Mouse (Mus musculus) adrenal gland, adult 2 months (tissue): Measurements from ENCODE around the gene Tmem52b. TPM values are rescaled to one million over a fixed set of nuclear protein-coding genes. Genes with fewer than 3 reads are reported as not detected.
"Not testable (repeated sequence)": the region's sequence is repeated elsewhere in the genome, so short reads cannot be mapped to it uniquely, and the experiment has no call there.

Experiments used
- DNase-seq: peaks from one replicate; pipeline ENCODE4 v3.0.0; 2021
- long read RNA-seq: library from polyadenylated mRNA; stranded (forward); transcript quantifications from one replicate; pipeline ENCODE4 v2.0.0, GENCODE M21; 2021
- polyA plus RNA-seq: library from polyadenylated mRNA; depleted of rRNA; stranded (reverse); fragments of >200 nt; gene quantifications from 2 replicates; pipeline ENCODE4 v1.2.3, GENCODE M21; 2012; rRNA removed
- total RNA-seq, 2 experiments: library from RNA; stranded (reverse); gene quantifications; 2 replicates each; pipeline ENCODE4 v1.2.3; 2021

Gene Tmem52b
- total RNA-seq (not detected), polyA plus RNA-seq (not detected in 2 replicates)
- long read RNA-seq, result 0 reads

- DNase-seq, result no peak
Measured at GRCm38 (mm10) chr6:129512367-129512766, at the start of gene Tmem52b. Gene Tmem52b, plus strand, starts transcription at chr6:129512555.

DNA sequence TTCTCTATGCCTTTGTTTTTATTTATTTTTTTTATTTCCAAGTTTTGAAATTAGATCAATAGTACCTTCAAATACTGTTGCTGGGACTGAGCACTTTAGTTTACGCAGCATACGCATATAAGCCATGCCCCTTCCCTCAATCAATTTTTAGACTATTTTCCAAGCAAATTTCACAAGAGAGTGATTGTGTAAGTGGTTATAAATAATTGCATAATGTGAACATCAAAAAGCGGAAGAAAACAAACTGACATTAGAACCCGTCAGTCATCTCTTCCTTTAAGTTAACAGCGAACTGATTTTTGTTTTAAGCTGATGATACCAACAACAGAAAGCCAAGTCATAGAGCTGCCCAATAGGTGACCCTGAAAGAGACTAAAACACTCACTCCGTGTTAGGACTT, 41.0 kb upstream of the Tmem52b start:
- no peak for DNase-seq

GRCm38 (mm10) chr6:129472627-129473026, 39.7 kb upstream of the Tmem52b start:
- DNase-seq, result no peak

DNA sequence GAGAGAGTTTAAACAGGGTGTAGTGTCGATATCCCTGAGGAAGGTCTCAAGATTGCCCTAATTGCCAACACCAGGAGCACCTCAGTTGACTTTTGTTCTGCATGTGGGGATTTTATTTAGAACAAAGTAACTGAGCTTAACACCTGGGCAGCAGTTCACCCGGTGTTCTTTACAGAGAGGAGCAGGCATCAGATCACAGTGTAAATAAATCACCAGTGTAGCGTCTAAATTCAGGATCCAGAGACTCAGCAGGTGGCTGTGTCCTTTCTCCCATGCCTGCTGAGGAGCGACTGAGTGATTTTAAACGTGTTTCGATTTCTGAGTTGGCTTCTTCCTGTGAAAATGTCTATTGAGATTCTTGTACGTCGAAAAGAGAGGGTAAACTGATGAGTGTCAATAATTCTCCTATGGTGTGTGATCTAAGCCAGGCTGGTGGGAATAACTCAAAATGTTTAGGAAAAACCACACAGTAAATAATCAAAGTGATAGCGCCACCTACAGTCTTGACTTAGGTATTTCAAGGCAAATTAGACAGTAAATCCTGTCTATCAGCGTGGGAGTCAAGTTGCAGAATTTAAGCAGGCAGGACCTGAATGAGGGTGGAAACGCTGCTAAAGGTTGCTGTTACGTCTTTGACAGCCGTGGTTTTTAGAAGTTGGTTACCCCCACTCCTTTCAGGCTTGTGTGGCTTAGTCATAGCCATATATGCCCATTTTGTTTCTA, 35.8 kb upstream of the Tmem52b start:
- peak; percentile 11 for DNase-seq

DNA sequence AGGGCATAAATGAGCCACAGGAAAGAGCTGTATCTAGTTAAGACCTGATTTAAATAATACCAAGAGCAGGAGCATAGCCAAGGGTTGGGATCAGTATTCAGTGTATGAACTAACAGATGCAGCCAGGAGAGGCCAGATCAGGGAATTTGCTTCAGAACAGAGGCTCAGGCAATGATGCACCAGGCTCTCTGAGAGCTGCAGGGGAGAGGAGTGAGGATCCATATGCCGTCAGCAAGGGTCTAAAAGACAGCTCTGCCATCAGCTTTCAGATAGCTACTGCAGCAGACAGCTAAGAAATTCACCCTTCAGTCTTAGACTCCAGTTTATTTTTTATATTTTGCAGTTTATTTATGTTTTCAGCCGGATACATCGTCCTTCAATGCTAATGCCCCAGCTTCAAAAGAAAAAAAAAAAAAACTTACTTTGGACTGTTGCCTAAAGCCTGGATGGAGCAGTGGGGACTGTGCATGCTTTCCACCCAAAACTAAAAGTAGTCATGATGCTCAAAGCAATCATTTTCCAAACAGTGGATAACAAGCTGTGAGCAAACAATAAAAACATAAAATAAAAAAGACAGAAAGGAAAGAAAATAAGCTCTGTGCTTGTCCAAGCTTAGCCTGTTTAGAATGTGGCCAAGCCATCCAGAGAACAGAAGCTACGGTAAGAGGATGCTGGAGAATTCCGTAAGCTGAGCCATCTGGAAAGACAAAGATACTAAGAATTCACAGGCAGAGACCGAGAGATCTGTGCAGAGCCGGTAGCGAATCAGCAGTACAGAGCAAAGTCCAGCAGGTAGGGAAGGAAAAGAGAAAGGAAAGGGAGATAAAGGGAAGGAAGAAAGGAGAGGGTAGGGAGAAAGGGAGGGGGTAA, 32.0 kb upstream of the Tmem52b start:
- DNase-seq, result no peak

DNA sequence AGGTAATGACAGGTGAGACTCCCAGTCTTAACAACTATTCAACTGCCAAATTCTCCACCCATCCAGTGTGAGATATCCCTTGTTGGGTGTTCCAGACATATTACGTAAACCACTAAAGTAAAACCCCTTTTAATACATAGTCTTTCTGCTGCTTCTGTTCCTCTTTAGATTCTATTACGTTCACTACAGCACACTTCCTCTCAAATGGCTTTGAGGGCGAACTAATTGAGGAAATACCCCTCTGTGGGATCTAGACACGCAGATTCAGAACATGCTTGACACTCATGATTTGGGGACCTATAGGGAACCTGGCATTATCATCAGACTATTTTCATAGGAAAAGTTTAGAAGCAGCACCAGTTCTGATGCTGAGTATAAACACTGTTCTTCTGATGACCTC, 17.4 kb upstream of the Tmem52b start:
- no peak for DNase-seq

DNA sequence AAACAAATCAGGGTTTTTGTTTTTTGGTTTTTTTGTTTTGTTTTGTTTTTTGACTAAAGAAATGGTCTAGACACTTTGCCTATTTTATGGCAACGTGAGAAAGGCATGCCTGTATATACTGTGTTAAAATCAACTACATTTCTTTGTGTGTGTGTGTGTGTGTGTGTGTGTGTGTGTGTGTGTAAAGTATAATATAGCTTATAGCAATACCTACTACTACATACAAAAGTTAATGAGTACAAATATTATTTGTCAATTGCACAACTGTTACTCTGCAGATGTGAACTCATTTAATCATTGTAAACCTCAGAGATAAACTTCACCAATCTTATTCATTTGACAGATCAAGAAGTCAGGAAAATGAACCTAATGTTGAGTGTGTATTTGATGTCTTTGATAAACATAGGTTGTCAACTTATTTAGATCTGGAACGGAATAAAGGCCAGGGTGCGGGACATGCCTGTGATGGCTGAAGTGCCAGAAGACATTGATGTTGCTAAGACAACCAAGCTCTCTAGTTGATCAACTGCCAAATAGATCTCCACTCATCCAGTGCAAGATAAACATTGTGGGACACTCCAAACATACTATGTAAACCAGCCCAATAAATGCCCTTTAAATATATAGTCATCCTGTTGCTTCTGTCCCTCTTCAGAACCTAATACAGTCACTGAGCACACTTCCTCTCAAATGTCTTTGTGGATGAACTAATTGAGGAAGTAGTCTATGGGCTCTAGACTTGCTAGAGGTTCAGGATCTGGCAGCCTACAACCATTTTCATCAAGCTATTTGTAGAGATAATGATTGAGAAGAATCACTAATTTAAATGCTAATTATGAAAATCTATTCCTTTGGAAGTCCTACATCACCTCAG, 14.8 kb upstream of the Tmem52b start:
- no peak for DNase-seq

GRCm38 (mm10) chr6:129499516-129499915, 12.8 kb upstream of the Tmem52b start:
- DNase-seq, result not testable (repeated sequence)

DNA sequence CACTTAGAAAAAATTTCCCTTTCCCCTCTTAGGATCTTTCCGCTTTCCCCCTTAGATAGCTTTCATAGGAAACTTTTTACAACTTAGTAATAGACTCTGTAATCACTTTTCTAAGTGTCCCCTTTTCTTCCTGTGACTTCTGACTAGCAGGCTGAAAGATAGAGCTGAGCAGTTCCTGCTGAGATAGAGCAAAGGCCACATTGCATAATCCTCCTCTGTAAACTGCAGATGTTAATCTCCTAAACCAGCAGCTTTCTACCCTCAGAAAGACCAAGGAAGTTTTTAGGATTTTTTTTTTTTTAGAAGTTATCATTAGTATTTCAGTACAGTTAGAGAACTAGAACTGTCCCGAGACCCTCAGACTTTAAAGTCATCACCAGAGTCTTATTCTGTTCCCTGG, 8.9 kb upstream of the Tmem52b start:
- DNase-seq, result no peak

DNA sequence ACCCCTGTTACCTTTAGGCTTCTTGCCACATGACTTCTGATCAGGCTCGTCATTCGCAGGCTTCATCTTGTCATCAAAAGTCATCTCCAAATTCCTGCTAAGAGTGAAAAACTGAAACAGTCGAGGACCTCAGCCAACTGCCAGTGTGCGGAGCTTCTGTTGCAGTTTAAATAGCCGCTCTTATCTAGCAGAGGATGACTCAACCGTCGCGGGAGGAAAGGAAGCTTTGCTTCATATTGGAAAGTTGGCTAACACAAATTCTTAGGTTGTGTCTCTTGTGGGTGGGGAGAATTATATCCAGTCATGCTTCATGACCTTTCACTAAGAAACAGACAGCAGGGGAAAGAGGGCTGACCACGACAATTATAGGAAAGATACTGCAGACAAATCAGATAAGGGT, 5.3 kb upstream of the Tmem52b start, which contains the start of gene Olr1:
Gene Olr1 (minus strand): TSS at position 142 of the 400 bp plus-strand sequence.
- DNase-seq, result peak; percentile 22

- no peak for DNase-seq
Measured at GRCm38 (mm10) chr6:129510120-129510911, 2.0 kb upstream of the Tmem52b start.

GRCm38 (mm10) chr6:129512868-129513267, 513 bp downstream of the Tmem52b start:
- DNase-seq, result no peak

- no peak for DNase-seq
Measured at GRCm38 (mm10) chr6:129513409-129513808, 1.1 kb downstream of the Tmem52b start.

GRCm38 (mm10) chr6:129514376-129514775, 2.0 kb downstream of the Tmem52b start:
- DNase-seq, result no peak

DNA sequence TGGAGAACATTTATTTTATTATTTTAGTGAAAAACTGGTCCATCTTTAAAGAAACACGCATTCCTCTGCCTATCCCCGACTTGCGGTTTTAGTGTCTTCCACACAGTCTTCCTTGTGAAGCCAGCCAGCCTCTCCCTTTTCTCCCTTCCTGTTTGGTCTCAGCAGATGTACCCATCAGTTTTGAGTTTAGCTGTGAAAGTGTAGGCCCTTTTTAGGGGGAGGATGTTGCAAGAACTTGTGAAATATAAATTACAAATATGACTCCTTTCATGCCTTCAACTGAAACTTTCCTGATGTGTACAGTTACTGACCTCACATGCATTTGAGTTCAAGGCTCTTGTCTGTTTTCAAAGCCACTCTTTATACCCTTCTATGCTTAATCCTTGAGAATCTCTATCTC, 2.7 kb downstream of the Tmem52b start:
- DNase-seq, result no peak

- no peak for DNase-seq
Measured at GRCm38 (mm10) chr6:129516388-129516787, 4.0 kb downstream of the Tmem52b start.

- DNase-seq, result no peak
Measured at GRCm38 (mm10) chr6:129517752-129518408, 5.5 kb downstream of the Tmem52b start.

GRCm38 (mm10) chr6:129526069-129526468, 13.7 kb downstream of the Tmem52b start:
- DNase-seq, result no peak

DNA sequence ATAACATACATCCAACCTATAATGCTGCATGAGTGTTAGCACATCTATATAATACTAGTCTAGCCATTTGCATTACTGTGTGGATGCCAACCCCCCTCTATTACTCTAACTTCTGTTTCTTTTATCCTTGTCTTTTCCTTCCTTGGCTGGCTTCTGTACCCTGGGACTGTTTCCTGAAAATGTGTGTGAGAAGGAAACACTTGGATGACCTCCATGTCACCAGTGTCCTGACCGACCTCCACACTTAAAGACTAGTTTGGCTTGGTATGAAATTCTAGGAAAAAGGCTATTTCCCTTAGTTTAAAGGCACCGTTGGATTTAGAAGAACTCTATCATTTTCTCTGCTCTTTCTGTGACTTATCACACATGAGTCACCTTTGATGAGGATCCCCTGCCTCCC, 15.1 kb downstream of the Tmem52b start:
- no peak for DNase-seq

DNA sequence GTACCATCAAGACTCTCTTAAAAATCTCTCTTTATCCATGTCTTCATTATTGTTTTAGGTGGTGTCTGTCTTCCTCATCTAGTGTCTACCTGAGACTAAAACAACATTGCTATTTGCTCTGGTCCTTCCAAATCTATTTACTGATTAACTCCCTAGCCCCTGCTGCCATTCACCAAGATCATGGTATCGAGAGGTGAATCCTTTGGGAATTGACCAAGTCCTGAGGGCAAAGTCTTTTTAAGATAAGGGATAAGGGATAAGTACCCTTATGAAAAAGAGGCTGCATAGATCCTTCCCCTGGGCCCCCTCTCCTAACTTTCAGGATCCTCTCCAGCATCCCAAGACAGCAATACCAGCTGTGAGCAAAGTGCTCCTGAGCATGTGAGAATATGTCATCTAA, 17.2 kb downstream of the Tmem52b start:
- DNase-seq, result no peak

GRCm38 (mm10) chr6:129530261-129530660, 17.9 kb downstream of the Tmem52b start:
- DNase-seq, result no peak
